Mouse (Mus musculus): ENCODE results near the gene Use1.

The Use1 gene

GRCm38 (mm10) chr8:71403107-71403885, 36.6 kb downstream of the Use1 start:
- no peak for DNase-seq

GRCm38 (mm10) chr8:71404011-71404410, 37.4 kb downstream of the Use1 start:
- DNase-seq, result no peak

- DNase-seq, result no peak
Measured at GRCm38 (mm10) chr8:71404951-71405351, 38.3 kb downstream of the Use1 start.

- DNase-seq, result peak; percentile 96 to 98
Measured at GRCm38 (mm10) chr8:71405401-71406098, 38.9 kb downstream of the Use1 start, which contains the start of gene Ankle1. Gene Ankle1, plus strand, starts transcription at chr8:71406010.

- DNase-seq, result peak; percentile 67 to 74
Measured at GRCm38 (mm10) chr8:71406099-71407015, 39.7 kb downstream of the Use1 start.

GRCm38 (mm10) chr8:71407441-71407840, 40.8 kb downstream of the Use1 start:
- no peak for DNase-seq

GRCm38 (mm10) chr8:71408231-71408630, 41.6 kb downstream of the Use1 start:
- DNase-seq, result no peak

- DNase-seq, result no peak
Measured at GRCm38 (mm10) chr8:71411535-71412273, 45.1 kb downstream of the Use1 start.

Data from thymus, postnatal 36 days (tissue).